Mouse (Mus musculus): ENCODE measurements around the gene Gm10563.

DNA sequence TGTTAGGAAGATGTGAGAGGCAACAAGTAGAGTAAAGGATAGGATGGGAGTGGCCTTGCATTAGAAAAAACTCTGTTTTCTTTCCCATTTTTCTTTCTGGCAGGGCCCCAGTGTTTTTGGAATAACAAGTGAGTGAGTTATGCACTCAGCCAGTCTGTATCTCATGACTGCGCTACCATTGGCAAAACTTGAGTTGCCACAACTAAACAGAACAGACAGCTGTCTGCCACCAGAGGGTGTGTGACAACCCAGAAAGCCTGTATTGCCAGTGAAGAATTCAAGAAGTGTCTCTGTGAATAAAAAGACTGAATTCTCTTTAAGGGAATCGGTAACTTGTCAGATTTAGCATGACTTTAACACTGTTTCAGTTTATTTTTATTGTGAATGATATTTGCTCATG lies 30.8 kb upstream of the Gm10563 start:
- TF ChIP-seq POLR2A (IDR thresholded peaks at IDR 0.05; ENCODE audit: insufficient read depth, low read length) (no peak), CTCF (IDR thresholded peaks at IDR 0.05; ENCODE audit: low read depth, low read length) (no peak)
